Mouse (Mus musculus) adrenal gland, adult (tissue): ENCODE measurements around the gene Flt3l.
"Not testable (repeated sequence)": the region's sequence is repeated elsewhere in the genome, so short reads cannot be mapped to it uniquely, and the experiment has no call there.

Experiments used
- DNase-seq, 2 experiments: peaks; one replicate each; pipeline ENCODE4 v3.0.0; 2022 to 2023; ENCODE audit warnings: low spot score in 1 of 2; ENCODE audit not compliant: inconsistent age in 2 of 2

Gene Flt3l

GRCm38 (mm10) chr7:45163735-45164490 lies 27.7 kb upstream of the Flt3l start, which contains the start of gene Slc17a7:
Gene Slc17a7, plus strand, starts transcription at chr7:45163949.
- peak; percentile 51 to 69 for DNase-seq

- DNase-seq: peak in 1 of 2 experiments; percentile 30
These were observed 26.9 kb upstream of the Flt3l start for GRCm38 (mm10) chr7:45162996-45163615.

GRCm38 (mm10) chr7:45162551-45162950 lies 26.3 kb upstream of the Flt3l start:
- DNase-seq: no peak

- DNase-seq: peak; percentile 84 to 95
These were observed 25.6 kb upstream of the Flt3l start for GRCm38 (mm10) chr7:45161612-45162473.

- no peak for DNase-seq
These were observed 24.6 kb upstream of the Flt3l start for GRCm38 (mm10) chr7:45160866-45161265.

GRCm38 (mm10) chr7:45160316-45160800 lies 24.1 kb upstream of the Flt3l start:
- DNase-seq: no peak

GRCm38 (mm10) chr7:45158991-45159390 lies 22.8 kb upstream of the Flt3l start:
- DNase-seq: no peak

- DNase-seq: no peak
These were observed 21.2 kb upstream of the Flt3l start for GRCm38 (mm10) chr7:45157459-45157858.

GRCm38 (mm10) chr7:45156206-45156605 lies 20.0 kb upstream of the Flt3l start:
- DNase-seq: no peak

- no peak for DNase-seq
These were observed 19.4 kb upstream of the Flt3l start for GRCm38 (mm10) chr7:45155590-45155989.

- DNase-seq: peak; percentile 62 to 77
These were observed 18.8 kb upstream of the Flt3l start for GRCm38 (mm10) chr7:45154993-45155514.

GRCm38 (mm10) chr7:45154096-45154992 lies 18.1 kb upstream of the Flt3l start, which contains the start of the genes Pih1d1 and Aldh16a1:
Gene Pih1d1, plus strand, starts transcription at chr7:45154303.
Gene Aldh16a1, minus strand, starts transcription at chr7:45154584.
- DNase-seq: peak; percentile 98 to 100

- DNase-seq: no peak
These were observed 17.4 kb upstream of the Flt3l start for GRCm38 (mm10) chr7:45153586-45153985.

GRCm38 (mm10) chr7:45153052-45153451 lies 16.8 kb upstream of the Flt3l start:
- DNase-seq: not testable (repeated sequence)

- DNase-seq: no peak
These were observed 15.1 kb upstream of the Flt3l start for GRCm38 (mm10) chr7:45151303-45151702.

- no peak for DNase-seq
These were observed 14.1 kb upstream of the Flt3l start for GRCm38 (mm10) chr7:45150321-45150720.

- no peak for DNase-seq
These were observed 13.3 kb upstream of the Flt3l start for GRCm38 (mm10) chr7:45149545-45149944.

- DNase-seq: no peak
These were observed 12.4 kb upstream of the Flt3l start for GRCm38 (mm10) chr7:45148534-45149098.

- peak in 1 of 2 experiments; percentile 67 for DNase-seq
These were observed 11.7 kb upstream of the Flt3l start for GRCm38 (mm10) chr7:45147899-45148298.

GRCm38 (mm10) chr7:45147267-45147666 lies 11.0 kb upstream of the Flt3l start:
- no peak for DNase-seq
